Mouse (Mus musculus): Measurements from ENCODE around the gene Cpped1. TPM values are rescaled to one million over a fixed set of nuclear protein-coding genes. Genes with fewer than 3 reads are reported as not detected.

The Cpped1 gene
- 25.7 and 31.8 TPM in 2 replicates for polyA plus RNA-seq (2012; rRNA removed)

GRCm38 (mm10) chr16:11909035-11909591 lies at the start of gene Cpped1:
Cpped1 (minus strand) TSS chr16:11909445.

Other genes starting within 250 kb of the Cpped1 start
- gene Shisa9, start 74.7 kb upstream of the Cpped1 start, polyA plus RNA-seq (2012; rRNA removed): not detected in 2 replicates

Measured in colon, adult 2 months (tissue).